Mouse (Mus musculus) cerebellum, adult 2 months (tissue): ENCODE measurements around the gene Nucks1. TPM values are rescaled to one million over a fixed set of nuclear protein-coding genes. Genes with fewer than 3 reads are reported as not detected.

ENCODE experiments used
- DNase-seq, 2 experiments: peaks; one replicate each; pipeline ENCODE4 v3.0.0; 2021
- H3K27ac ChIP-seq: fragments of 200-500 bp; 2 replicates; pipeline ENCODE4 v1.5.1; 2012; ENCODE audit warnings: low read length, control low read depth, inconsistent platforms; ENCODE audit not compliant: insufficient read depth
- H3K27me3 ChIP-seq: fragments of 200-500 bp; 2 replicates; pipeline ENCODE4 v1.6.1; 2012; ENCODE audit warnings: inconsistent platforms, mild to moderate bottlenecking, low read length, moderate library complexity; ENCODE audit not compliant: control insufficient read depth, insufficient read depth
- H3K4me1 ChIP-seq: fragments of 200-500 bp; 2 replicates; pipeline ENCODE4 v1.6.1; 2011; ENCODE audit warnings: low read length; ENCODE audit not compliant: control insufficient read depth, insufficient read depth
- H3K4me3 ChIP-seq: fragments of 200-500 bp; replicated peaks from 2 replicates; pipeline ENCODE3; 2011; ENCODE audit warnings: mild to moderate bottlenecking, low read depth, low read length, control low read depth; ENCODE audit not compliant: insufficient read depth
- CTCF ChIP-seq: fragments of 200-500 bp; IDR thresholded peaks from 2 replicates; pipeline ENCODE4 v1.5.1; 2011; ENCODE audit warnings: low read depth, mild to moderate bottlenecking, control low read depth, low read length, moderate library complexity, borderline replicate concordance; ENCODE audit not compliant: insufficient read depth
- POLR2A ChIP-seq: fragments of 200-500 bp; IDR thresholded peaks from 2 replicates; pipeline ENCODE4 v1.6.1; 2011; ENCODE audit warnings: low read length, control low read depth, borderline replicate concordance; ENCODE audit not compliant: insufficient read depth
- WGBS: fragments of 180-500 bp; shearing (Covaris S2); methylation state at CpG from one replicate; pipeline ENCODE4 v1.1.7; 2018; 5-methylcytosine and 5-hydroxymethylcytosine counted together
- polyA plus RNA-seq: library from polyadenylated mRNA; depleted of rRNA; stranded (reverse); fragments of >200 nt; gene quantifications from 2 replicates; pipeline ENCODE4 v1.2.3, GENCODE M21; 2012

Nucks1 gene
- polyA plus RNA-seq, 1 experiment: 49.5 TPM

DNA sequence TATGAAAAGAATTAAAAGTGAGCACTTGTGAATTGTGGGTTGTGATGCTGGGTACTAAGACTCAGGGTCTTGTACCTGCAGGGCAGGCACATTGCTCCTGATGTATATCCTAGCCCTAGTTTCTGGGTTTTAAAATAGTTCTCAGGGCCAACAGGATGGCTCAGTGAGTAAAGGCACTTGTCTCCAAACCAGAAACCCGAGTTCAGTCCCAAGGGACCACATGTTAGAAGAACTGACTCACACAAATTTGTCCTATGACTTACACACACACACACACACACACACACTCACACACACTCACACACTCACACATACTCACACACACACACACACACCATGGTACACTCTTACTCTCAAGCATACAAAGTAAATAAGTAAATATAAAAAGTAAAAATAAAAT is 37.5 kb upstream of the Nucks1 start:
- DNase-seq: no peak
- no peaks in the 10 kb centered on the region for H3K27me3 ChIP-seq
- no peak for TF ChIP-seq POLR2A
- H3K27ac ChIP-seq: no peak overlapping the region
- WGBS: 38% methylated on average over 1 of the region's 1 CpGs
- H3K4me1 ChIP-seq: no peaks in the 10 kb centered on the region
- no peak overlapping the region for H3K4me3 ChIP-seq

DNA sequence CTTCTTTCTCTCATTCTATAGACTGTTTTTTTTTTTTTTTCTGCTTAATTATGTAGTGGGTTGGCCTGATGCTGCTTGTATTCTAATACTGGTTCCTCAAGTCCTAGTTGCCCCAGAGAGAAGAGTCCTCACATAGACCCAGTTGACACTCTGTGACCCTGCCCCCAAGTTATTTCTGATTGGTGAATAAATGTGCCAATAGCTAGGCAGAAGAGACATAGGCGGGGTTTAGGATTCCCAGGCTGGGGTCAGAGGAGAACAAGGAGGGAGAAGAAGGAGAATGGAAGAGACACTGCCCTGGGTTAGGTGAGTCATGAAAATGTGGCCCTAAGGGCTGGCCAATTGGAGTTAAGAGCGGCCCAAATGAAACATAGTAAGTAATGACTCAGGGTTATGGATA is 30.5 kb upstream of the Nucks1 start:
- no peak overlapping the region for H3K4me3 ChIP-seq
- TF ChIP-seq CTCF (no peak), POLR2A (no peak)
- no peak overlapping the region for H3K27ac ChIP-seq
- H3K4me1 ChIP-seq: no peaks in the 10 kb centered on the region
- no peak for DNase-seq
- no peaks in the 10 kb centered on the region for H3K27me3 ChIP-seq
- 82% methylated on average over 2 of the region's 2 CpGs for WGBS

DNA sequence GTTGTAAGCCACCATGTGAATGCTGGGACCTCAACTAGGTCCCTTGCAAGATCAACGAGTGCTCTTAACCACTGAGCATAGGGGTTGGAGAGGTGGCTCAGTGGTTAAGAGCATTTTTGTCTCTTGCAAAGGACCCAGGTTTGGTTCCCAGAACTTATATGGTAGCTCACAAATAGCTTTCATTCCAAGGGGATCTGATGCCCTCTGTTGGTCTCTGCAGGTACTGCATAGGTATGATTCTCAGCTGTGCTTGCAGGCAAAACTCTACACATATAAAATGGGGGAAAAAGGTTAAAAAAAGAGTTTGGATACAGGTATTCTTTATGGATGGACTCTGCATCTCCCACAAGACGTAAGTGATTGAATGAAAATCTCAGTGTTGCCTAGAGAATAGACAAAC is 27.5 kb upstream of the Nucks1 start:
- no peak for TF ChIP-seq CTCF
- TF ChIP-seq POLR2A: no peak
- H3K4me3 ChIP-seq: no peak overlapping the region
- H3K4me1 ChIP-seq: no peaks in the 10 kb centered on the region
- WGBS: 77% methylated on average over 2 of the region's 2 CpGs
- no peak overlapping the region for H3K27ac ChIP-seq
- DNase-seq: no peak
- no peaks in the 10 kb centered on the region for H3K27me3 ChIP-seq

DNA sequence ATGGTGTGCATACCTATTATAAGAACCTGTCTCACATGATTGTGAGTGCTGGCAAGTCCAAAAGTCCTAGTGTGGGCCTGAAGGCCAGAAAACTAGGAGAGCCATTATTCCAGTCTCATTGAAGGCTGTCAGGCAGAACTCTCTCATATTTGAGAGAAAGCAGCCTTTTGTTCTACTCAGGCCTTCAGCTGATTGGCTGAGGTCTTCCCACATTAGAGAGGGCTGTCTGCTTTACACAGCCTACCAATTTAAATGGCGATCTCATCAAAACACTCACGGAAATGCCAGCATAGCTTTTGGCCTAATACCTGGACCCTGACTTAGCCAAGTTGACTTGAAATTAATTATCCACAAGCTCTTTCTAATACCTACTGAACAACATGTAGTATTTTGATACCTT is 24.2 kb upstream of the Nucks1 start:
- Histone ChIP-seq H3K27me3 (no peaks in the 10 kb centered on the region), H3K4me3 (no peak overlapping the region), H3K4me1 (no peaks in the 10 kb centered on the region), H3K27ac (no peak overlapping the region)
- 63% methylated on average over 2 of the region's 2 CpGs for WGBS
- no peak for DNase-seq
- no peak for TF ChIP-seq POLR2A

DNA sequence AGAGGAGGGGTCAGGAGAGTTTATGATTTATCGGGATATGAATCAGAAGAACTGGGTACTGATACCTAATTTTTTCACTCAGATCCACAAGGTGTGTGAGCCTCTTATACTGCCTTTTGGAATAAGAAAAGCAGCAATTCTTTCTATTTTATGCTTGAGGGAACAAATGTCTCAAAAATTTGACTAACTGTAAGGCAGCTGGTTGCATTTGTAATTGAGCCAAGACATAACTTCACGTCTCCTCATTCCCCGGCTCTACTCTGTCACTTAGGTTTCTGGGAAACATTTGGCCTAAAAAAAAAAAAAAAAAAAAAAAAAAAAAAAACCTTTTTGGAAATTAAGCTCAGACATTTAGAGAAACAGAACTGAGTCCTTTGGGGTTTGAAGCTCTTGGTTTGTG is 23.7 kb upstream of the Nucks1 start:
- no peak for TF ChIP-seq CTCF
- TF ChIP-seq POLR2A: no peak
- no peak for DNase-seq
- H3K27ac ChIP-seq: no peak overlapping the region
- H3K4me3 ChIP-seq: no peak overlapping the region
- 62% methylated on average over 3 of the region's 3 CpGs for WGBS
- no peaks in the 10 kb centered on the region for H3K4me1 ChIP-seq
- H3K27me3 ChIP-seq: no peaks in the 10 kb centered on the region

DNA sequence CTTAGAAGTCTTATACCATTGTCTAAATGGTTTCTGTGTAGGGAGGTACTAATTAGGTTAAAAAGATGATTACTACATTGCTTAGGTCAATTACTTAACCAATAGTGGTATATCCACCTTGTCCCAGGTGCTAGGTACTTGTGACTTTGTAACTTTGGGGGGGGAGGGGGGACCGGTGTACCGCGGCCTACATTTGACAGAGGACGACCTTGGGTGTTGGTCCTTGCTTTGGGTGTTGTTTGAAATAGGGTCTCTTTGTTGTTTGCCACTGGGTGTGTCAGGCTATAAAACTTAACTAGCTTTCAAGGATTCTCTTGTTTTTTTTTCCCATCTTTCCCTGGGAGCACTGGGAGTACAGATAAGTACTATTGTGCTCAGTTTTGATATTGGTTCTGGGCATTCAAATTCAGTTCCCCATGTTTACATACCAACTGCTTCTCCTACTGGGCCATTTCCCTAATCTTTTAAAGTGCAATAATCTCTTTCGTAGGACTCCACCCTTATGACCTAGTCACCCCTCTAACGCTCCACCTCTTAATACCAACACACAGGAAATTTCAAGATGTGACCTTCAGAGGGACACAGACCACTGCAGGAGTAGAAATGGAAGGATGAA is 20.2 kb upstream of the Nucks1 start:
- Histone ChIP-seq H3K4me3 (no peak overlapping the region), H3K27me3 (no peaks in the 10 kb centered on the region), H3K27ac (no peak overlapping the region), H3K4me1 (no peaks in the 10 kb centered on the region)
- TF ChIP-seq POLR2A (no peak), CTCF (no peak)
- WGBS: 84% methylated on average over 6 of the region's 6 CpGs
- no peak for DNase-seq

DNA sequence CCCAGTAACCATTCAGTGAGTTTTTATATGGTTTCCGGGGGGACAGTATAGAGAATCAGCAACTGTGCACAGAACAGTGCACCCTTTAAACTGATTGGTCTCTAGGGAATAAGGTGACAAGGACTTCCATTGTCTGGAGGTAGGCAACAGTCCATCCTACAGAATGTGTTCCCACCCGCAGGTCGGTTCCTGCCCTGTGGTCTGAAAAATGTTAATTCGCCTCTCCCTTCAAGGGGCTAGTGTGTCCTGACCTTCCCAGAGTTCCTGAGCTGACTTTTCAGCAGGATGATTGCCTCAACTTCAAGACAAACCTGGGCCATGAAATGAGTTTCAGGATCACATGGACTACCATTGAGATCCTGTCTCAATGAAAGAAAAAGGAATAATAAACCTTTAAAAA is 18.9 kb upstream of the Nucks1 start:
- TF ChIP-seq POLR2A (no peak), CTCF (no peak)
- Histone ChIP-seq H3K4me3 (no peak overlapping the region), H3K27me3 (no peaks in the 10 kb centered on the region), H3K4me1 (no peaks in the 10 kb centered on the region), H3K27ac (no peak overlapping the region)
- DNase-seq: no peak
- WGBS: 60% methylated on average over 4 of the region's 4 CpGs

DNA sequence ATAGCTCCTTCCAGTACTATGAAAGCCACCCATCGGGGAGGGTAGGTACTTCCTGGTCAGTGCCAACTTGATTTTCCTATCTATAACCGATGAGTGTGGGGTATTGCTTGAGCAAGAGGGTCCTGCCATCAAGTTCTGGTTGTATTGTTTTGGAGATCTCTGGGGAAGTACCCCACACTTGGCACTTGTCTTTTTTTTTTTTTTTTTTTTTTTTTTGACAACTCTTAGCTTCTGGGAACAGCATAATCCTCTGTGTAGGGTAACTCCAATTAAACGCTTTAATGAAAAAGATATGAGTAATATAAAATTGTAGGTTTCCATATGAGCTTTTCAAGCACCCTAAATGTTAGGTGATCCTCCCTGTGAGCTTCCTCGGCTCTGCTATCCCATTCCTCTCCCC is 7.7 kb upstream of the Nucks1 start:
- Histone ChIP-seq H3K27me3 (no peaks in the 10 kb centered on the region), H3K4me3 (no peak overlapping the region), H3K27ac (no peak overlapping the region), H3K4me1 (no peaks in the 10 kb centered on the region)
- no peak for DNase-seq
- 86% methylated on average over 4 of the region's 4 CpGs for WGBS
- no peak for TF ChIP-seq CTCF
- TF ChIP-seq POLR2A: no peak

DNA sequence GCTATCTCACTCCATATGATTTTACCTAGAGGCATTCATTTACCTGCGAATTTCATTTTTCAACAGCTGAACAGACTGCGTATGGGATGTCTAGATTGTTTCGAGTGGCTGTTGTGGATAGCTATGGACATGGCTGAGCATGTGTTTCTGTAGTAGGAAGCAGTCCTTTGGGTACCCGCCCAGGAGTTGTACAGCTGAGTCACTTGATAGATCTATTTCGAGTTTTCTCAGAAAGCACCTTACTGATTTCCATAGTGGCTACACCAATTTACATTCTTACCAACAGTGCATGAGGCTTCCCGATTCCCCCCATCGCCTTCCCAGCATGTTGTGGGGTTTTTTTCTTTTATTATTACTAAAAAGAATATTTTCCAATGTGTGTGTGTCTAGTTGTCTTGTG is 7.1 kb upstream of the Nucks1 start:
- TF ChIP-seq POLR2A (no peak), CTCF (no peak)
- no peak for DNase-seq
- Histone ChIP-seq H3K27ac (no peak overlapping the region), H3K27me3 (no peaks in the 10 kb centered on the region), H3K4me1 (no peaks in the 10 kb centered on the region), H3K4me3 (no peak overlapping the region)
- WGBS: 92% methylated on average over 7 of the region's 7 CpGs
